In the genomic region with DNA sequence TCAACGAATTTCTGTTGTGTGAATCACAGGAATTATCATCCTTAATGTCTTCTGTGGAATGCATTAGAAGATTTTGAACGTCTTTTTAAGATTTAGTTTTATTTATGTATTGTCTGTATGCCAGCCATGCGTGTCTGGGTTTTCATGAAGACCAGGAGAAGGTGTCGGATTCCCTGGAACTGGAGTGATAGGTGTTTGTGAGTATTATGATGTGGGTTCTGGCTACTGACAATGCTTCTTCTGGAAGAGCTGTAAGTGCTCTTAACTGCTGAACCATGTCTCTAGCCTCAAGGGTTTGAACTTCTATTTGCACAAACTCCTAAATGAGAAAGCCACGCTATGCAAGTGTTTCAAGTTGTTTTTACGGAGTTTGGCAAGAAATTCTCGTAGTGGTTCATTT, we compare ENCODE assay signal across 16 mouse cellular contexts.
"Had no signal": no experiment of that assay in that cellular context is flagged by ENCODE, and none has a peak within 500 bp of the region (broad histone marks: within the 10 kb centered on the region; RNA-seq: fewer than 3 reads in every experiment).

No protein-coding gene starts in this region.

- DNase-seq: lung, adult 2 months; lung, postnatal 14 days; lung, postnatal 36 days; right cerebral cortex, postnatal 14 days; spleen, adult 18-20 months; thymus, adult 18-20 months; thymus, postnatal 14 days; thymus, postnatal 36 days had no signal

- H3K27ac ChIP-seq: lung, embryonic 15.5 days; macrophage; midbrain, embryonic 13.5 days; midbrain, embryonic 15.5 days; neural tube, embryonic 12.5 days had no signal

- H3K36me3 ChIP-seq: lung, embryonic 15.5 days; midbrain, embryonic 13.5 days; midbrain, embryonic 15.5 days; neural tube, embryonic 12.5 days had no signal

- H3K4me2 ChIP-seq: lung, embryonic 15.5 days; midbrain, embryonic 11.5 days; midbrain, embryonic 13.5 days; midbrain, embryonic 15.5 days; neural tube, embryonic 12.5 days had no signal

- H3K4me1 ChIP-seq: lung, embryonic 15.5 days; megakaryocyte, embryonic 14.5 days; midbrain, embryonic 13.5 days; midbrain, embryonic 15.5 days; neural tube, embryonic 12.5 days had no signal

- H3K27me3 ChIP-seq: lung, embryonic 15.5 days; megakaryocyte, embryonic 14.5 days; midbrain, embryonic 13.5 days; midbrain, embryonic 15.5 days; neural tube, embryonic 12.5 days had no signal

- H3K9ac ChIP-seq: lung, embryonic 15.5 days; midbrain, embryonic 13.5 days; midbrain, embryonic 15.5 days; neural tube, embryonic 12.5 days had no signal

- H3K9me3 ChIP-seq: lung, embryonic 15.5 days; midbrain, embryonic 13.5 days; midbrain, embryonic 15.5 days; neural tube, embryonic 12.5 days had no signal

- ATAC-seq: lung, postnatal 0 days; midbrain, embryonic 13.5 days; midbrain, embryonic 15.5 days had no signal

- H3K4me3 ChIP-seq: lung, embryonic 15.5 days; megakaryocyte, embryonic 14.5 days; midbrain, embryonic 13.5 days; midbrain, embryonic 15.5 days; neural tube, embryonic 12.5 days had no signal
